Comparison of ENCODE assay signal across 11 mouse cellular contexts in the genomic region with DNA sequence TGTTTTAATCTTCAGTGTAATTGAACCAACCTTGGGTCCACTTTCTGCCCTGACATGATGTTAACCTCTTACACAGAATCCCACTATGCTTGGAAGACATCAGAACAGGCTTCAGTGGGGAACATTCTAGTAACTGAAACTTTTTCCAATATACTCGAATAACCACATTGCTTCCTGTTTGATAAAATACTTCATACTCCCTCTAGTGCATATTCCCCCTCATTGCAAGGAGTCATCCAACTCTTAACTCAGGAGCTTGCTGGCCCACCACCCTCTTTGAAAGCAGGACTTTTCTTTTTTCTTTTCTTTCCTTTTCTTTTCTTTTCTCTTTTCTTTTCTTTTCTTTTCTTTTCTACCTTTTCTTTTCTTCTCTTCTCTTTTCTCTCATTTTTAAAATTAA.
DNase-seq lines count a peak whose midpoint lies in the region; ATAC-seq and TF ChIP-seq lines count a peak whose summit lies in the region.
"Had no signal": no experiment of that assay in that cellular context is flagged by ENCODE, and none has a peak within 500 bp of the region (broad histone marks: within the 10 kb centered on the region; RNA-seq: fewer than 3 reads in every experiment).

No protein-coding gene starts in this region.

- no peak overlapping the region for H3K4me2 ChIP-seq in heart, embryonic 12.5 days
- H3K4me2 ChIP-seq in liver, postnatal 0 days (ENCODE audit: low read depth, low read length): no peak overlapping the region
- H3K4me2 ChIP-seq in liver, embryonic 12.5 days: no peak overlapping the region
- H3K4me2 ChIP-seq: embryonic facial prominence, embryonic 12.5 days; liver, embryonic 15.5 days; neural tube, embryonic 13.5 days had no signal

- no peak overlapping the region for H3K9ac ChIP-seq in heart, adult 2 months (ENCODE audit: low read depth, low read length)
- H3K9ac ChIP-seq in heart, embryonic 12.5 days: no peak overlapping the region
- H3K9ac ChIP-seq in liver, postnatal 0 days (replicated peaks): no peak overlapping the region
- no peak overlapping the region for H3K9ac ChIP-seq in liver, embryonic 12.5 days
- H3K9ac ChIP-seq: embryonic facial prominence, embryonic 12.5 days; liver, embryonic 15.5 days; neural tube, embryonic 13.5 days had no signal

- no peak overlapping the region for H3K4me3 ChIP-seq in heart, adult 2 months
- H3K4me3 ChIP-seq in heart, embryonic 12.5 days: no peak overlapping the region
- no peak overlapping the region for H3K4me3 ChIP-seq in liver, postnatal 0 days (ENCODE audit: low read depth, low read length)
- H3K4me3 ChIP-seq in liver, embryonic 12.5 days: no peak overlapping the region
- H3K4me3 ChIP-seq: embryonic facial prominence, embryonic 12.5 days; liver, embryonic 15.5 days; neural tube, embryonic 13.5 days had no signal

- TF ChIP-seq POLR2A in heart, adult 2 months (IDR thresholded peaks at IDR 0.05; ENCODE audit: insufficient read depth, low read depth, low read length): no peak
- no peak for TF ChIP-seq POLR2A in brain, embryonic 14.5 days (IDR thresholded peaks at IDR 0.05; ENCODE audit: borderline replicate concordance, extremely low read depth, insufficient read depth, insufficient read length, poor library complexity, severe bottlenecking)

- no peak for TF ChIP-seq EP300 in heart, adult 2 months (IDR thresholded peaks at IDR 0.05; ENCODE audit: insufficient read depth, low read depth, low read length)
- no peak for TF ChIP-seq EP300 in liver, postnatal 0 days (IDR thresholded peaks at IDR 0.05; ENCODE audit: low read depth)

- ATAC-seq in heart, embryonic 12.5 days (ENCODE audit: insufficient number of reproducible peaks, low FRiP score): no peak
- no peak for ATAC-seq in liver, postnatal 0 days
- no peak for ATAC-seq in liver, embryonic 12.5 days

- 17% methylated on average over 1 of the region's 1 CpGs for WGBS in heart, adult 2 months
- WGBS in heart, embryonic 12.5 days: 36% methylated on average over 1 of the region's 1 CpGs
- WGBS in liver, postnatal 0 days (ENCODE audit: insufficient replicate concordance): 9% methylated on average over 1 of the region's 1 CpGs
- WGBS in liver, embryonic 12.5 days (ENCODE audit: insufficient replicate concordance): 27% methylated on average over 1 of the region's 1 CpGs

- no peaks in the 10 kb centered on the region for H3K4me1 ChIP-seq in heart, adult 2 months (ENCODE audit: control insufficient read depth, insufficient read depth, low read length)
- no peaks in the 10 kb centered on the region for H3K4me1 ChIP-seq in heart, embryonic 12.5 days (replicated peaks)
- no peaks in the 10 kb centered on the region for H3K4me1 ChIP-seq in liver, postnatal 0 days (ENCODE audit: insufficient read depth)
- no peaks in the 10 kb centered on the region for H3K4me1 ChIP-seq in liver, embryonic 12.5 days
- H3K4me1 ChIP-seq: embryonic facial prominence, embryonic 12.5 days; liver, embryonic 15.5 days; neural tube, embryonic 13.5 days had no signal

- no peaks in the 10 kb centered on the region for H3K36me3 ChIP-seq in heart, adult 2 months (ENCODE audit: control insufficient read depth, insufficient read depth, low read length)
- no peaks in the 10 kb centered on the region for H3K36me3 ChIP-seq in heart, embryonic 12.5 days
- H3K36me3 ChIP-seq in liver, postnatal 0 days (replicated peaks; ENCODE audit: insufficient read depth, low read length): no peaks in the 10 kb centered on the region
- H3K36me3 ChIP-seq in liver, embryonic 12.5 days: no peaks in the 10 kb centered on the region
- H3K36me3 ChIP-seq: embryonic facial prominence, embryonic 12.5 days; liver, embryonic 15.5 days; neural tube, embryonic 13.5 days had no signal

- no peaks in the 10 kb centered on the region for H3K79me2 ChIP-seq in heart, adult 2 months (replicated peaks; ENCODE audit: control insufficient read depth, insufficient read depth, low read length)

- TF ChIP-seq CTCF in heart, adult 2 months (IDR thresholded peaks at IDR 0.05): peak; percentile 57
- peak; percentile 43 for TF ChIP-seq CTCF in liver, postnatal 0 days (IDR thresholded peaks at IDR 0.05; ENCODE audit: low read depth)
- peak; percentile 49; the same call in 1 of the 2 replicates for TF ChIP-seq CTCF in brain, embryonic 14.5 days (IDR thresholded peaks at IDR 0.05; ENCODE audit: borderline replicate concordance, extremely low read depth, insufficient read depth, insufficient read length)

- no peak for DNase-seq in heart, adult 2 months
- DNase-seq in liver, postnatal 0 days: no peak
- peak; percentile 80 for DNase-seq in brain, embryonic 14.5 days (ENCODE audit: low read depth)
- peak; percentile 70 for DNase-seq in retina, embryonic 14.5 days (ENCODE audit: low spot score)
- no peak for DNase-seq in thymus, postnatal 10 days (ENCODE audit: low spot score in 2 of 2)
- no peak for DNase-seq in B cell, adult 2 months

- H3K9me3 ChIP-seq in heart, embryonic 12.5 days (replicated peaks): no peaks in the 10 kb centered on the region
- H3K9me3 ChIP-seq in liver, postnatal 0 days (ENCODE audit: low read length): no peaks in the 10 kb centered on the region
- H3K9me3 ChIP-seq in liver, embryonic 12.5 days (replicated peaks): no peaks in the 10 kb centered on the region
- H3K9me3 ChIP-seq: embryonic facial prominence, embryonic 12.5 days; liver, embryonic 15.5 days; neural tube, embryonic 13.5 days had no signal

- H3K27me3 ChIP-seq in heart, adult 2 months (ENCODE audit: control insufficient read depth, insufficient read depth, low read length): no peaks in the 10 kb centered on the region
- no peaks in the 10 kb centered on the region for H3K27me3 ChIP-seq in heart, embryonic 12.5 days (replicated peaks)
- H3K27me3 ChIP-seq in liver, postnatal 0 days (ENCODE audit: insufficient read depth, low read length): no peaks in the 10 kb centered on the region
- H3K27me3 ChIP-seq in liver, embryonic 12.5 days (replicated peaks): no peaks in the 10 kb centered on the region
- H3K27me3 ChIP-seq: embryonic facial prominence, embryonic 12.5 days; liver, embryonic 15.5 days; neural tube, embryonic 13.5 days had no signal

- intact Hi-C loops in heart, adult 2 months (cut with DNase I): no loop called here

- no peak overlapping the region for H3K27ac ChIP-seq in heart, adult 2 months
- H3K27ac ChIP-seq in heart, embryonic 12.5 days (ENCODE audit: poor library complexity, severe bottlenecking): no peak overlapping the region
- no peak overlapping the region for H3K27ac ChIP-seq in liver, postnatal 0 days (ENCODE audit: low read depth)
- H3K27ac ChIP-seq in liver, embryonic 12.5 days: no peak overlapping the region
- H3K27ac ChIP-seq: embryonic facial prominence, embryonic 12.5 days; liver, embryonic 15.5 days; neural tube, embryonic 13.5 days had no signal

Comparison
In these comparisons a context has a peak if more than half of its experiments do, and no peak if none do; other contexts are left out.
1. DNase-seq: peak in brain, embryonic 14.5 days (single experiment) and retina, embryonic 14.5 days (single experiment); none in heart, adult 2 months (0 of 2), liver, postnatal 0 days (single experiment), thymus, postnatal 10 days (0 of 2) and B cell, adult 2 months (0 of 2).
2. Peak in every context shown above with its lines, with median percentiles within 50 percentile points of each other: CTCF ChIP-seq.